Mouse (Mus musculus) heart, postnatal 0 days (tissue): Measurements from ENCODE around the gene Saa3. TPM values are rescaled to one million over a fixed set of nuclear protein-coding genes. Genes with fewer than 3 reads are reported as not detected.

Experiments used
- ATAC-seq: fragments of 200-750 bp; cut with Nextera tagmentation; 2 replicates; pipeline ENCODE4 v1.8.0; 2017; ENCODE audit warnings: low read depth, moderate number of reproducible peaks, moderate library complexity; ENCODE audit not compliant: insufficient read depth
- DNase-seq: peaks from one replicate; pipeline ENCODE4 v3.0.0-alpha.2; 2016; ENCODE audit warnings: low spot score
- H3K27ac ChIP-seq: fragments of 300-500 bp; sonication (generic); 2 replicates; pipeline ENCODE4 v1.5.1; 2014; ENCODE audit warnings: low read depth, mild to moderate bottlenecking
- H3K27me3 ChIP-seq: fragments of 300-500 bp; sonication (generic); 2 replicates; pipeline ENCODE4 v1.6.1; 2014; ENCODE audit warnings: low read length, mixed read lengths; ENCODE audit not compliant: control insufficient read depth, insufficient read depth
- H3K36me3 ChIP-seq: fragments of 300-500 bp; sonication (generic); replicated peaks from 2 replicates; pipeline ENCODE4 v1.6.1; 2014; ENCODE audit warnings: low read length, mixed read lengths; ENCODE audit not compliant: control insufficient read depth, insufficient read depth
- H3K4me1 ChIP-seq: fragments of 300-500 bp; sonication (generic); 2 replicates; pipeline ENCODE4 v1.6.1; 2014; ENCODE audit warnings: antibody characterized with exemption; ENCODE audit not compliant: control insufficient read depth, insufficient read depth
- H3K4me2 ChIP-seq: fragments of 300-500 bp; sonication (generic); 2 replicates; pipeline ENCODE4 v1.6.1; 2014; ENCODE audit warnings: low read depth, mild to moderate bottlenecking, low read length, moderate library complexity
- H3K4me3 ChIP-seq: fragments of 300-500 bp; sonication (generic); 2 replicates; pipeline ENCODE4 v1.5.1; 2014; ENCODE audit warnings: low read depth, low read length
- H3K9ac ChIP-seq: fragments of 300-500 bp; sonication (generic); replicated peaks from 2 replicates; pipeline ENCODE4 v1.6.1; 2014; ENCODE audit warnings: low read depth, low read length, mixed read lengths
- H3K9me3 ChIP-seq: fragments of 300-500 bp; sonication (generic); replicated peaks from 2 replicates; pipeline ENCODE4 v1.6.1; 2016; ENCODE audit warnings: low read length; ENCODE audit not compliant: control insufficient read depth
- CTCF ChIP-seq: IDR thresholded peaks from 2 replicates; pipeline ENCODE4 v1.5.1; 2016; ENCODE audit warnings: antibody characterized with exemption, control low read depth, low read depth
- EP300 ChIP-seq: IDR thresholded peaks from 2 replicates; pipeline ENCODE4 v1.6.1; 2016; ENCODE audit warnings: antibody characterized with exemption, low read depth
- WGBS: fragments of 180-500 bp; shearing (Covaris S2); extraction: QIAGEN DNeasy Blood & Tissue Kit; methylation state at CpG from one replicate; pipeline ENCODE4 v1.1.7; 2014; 5-methylcytosine and 5-hydroxymethylcytosine counted together
- polyA plus RNA-seq: library from polyadenylated mRNA; unstranded; fragments of >200 nt; fragmentation: Nextera tagmentation; extraction: Ambion mirVana; gene quantifications from 2 replicates; pipeline ENCODE4 v1.2.1, GENCODE M21; 2015
- total RNA-seq: library from RNA; depleted of rRNA; stranded (reverse); fragments of >200 nt; gene quantifications from 2 replicates; pipeline ENCODE4 v1.2.3, GENCODE M21; 2014; ENCODE audit warnings: low replicate concordance; rRNA removed

Saa3 gene
- total RNA-seq (not detected in 2 replicates), polyA plus RNA-seq (0.29 and 0.36 TPM in 2 replicates)

GRCm38 (mm10) chr7:46715600-46715999 is at the start of gene Saa3:
TSS of gene Saa3 (minus strand) at chr7:46715700.
- H3K27me3 ChIP-seq: 0 out of 2 replicates have a peak, but pooled peaks cover 4% of the 10 kb centered on the region
- H3K4me3 ChIP-seq: no peak within 1 kb of the TSS
- ATAC-seq (no peak), DNase-seq (no peak)
- H3K4me2 ChIP-seq: no peak within 1 kb of the TSS
- no peaks in the 10 kb centered on the region for H3K9me3 ChIP-seq
- 81% methylated on average over 5 of the region's 5 CpGs for WGBS
- no peaks in the 10 kb centered on the region for H3K36me3 ChIP-seq
- no peaks in the 10 kb centered on the region for H3K4me1 ChIP-seq
- no peak for TF ChIP-seq EP300
- TF ChIP-seq CTCF: no peak
- H3K9ac ChIP-seq: no peak within 1 kb of the TSS
- H3K27ac ChIP-seq: no peak within 1 kb of the TSS

GRCm38 (mm10) chr7:46764672-46765071 is 49.2 kb upstream of the Saa3 start:
- Histone ChIP-seq H3K27me3 (no peaks in the 10 kb centered on the region), H3K4me2 (no peak overlapping the region), H3K4me1 (no peaks in the 10 kb centered on the region), H3K9me3 (no peaks in the 10 kb centered on the region), H3K4me3 (no peak overlapping the region), H3K36me3 (peaks cover 83% of the 10 kb centered on the region), H3K27ac (no peak overlapping the region), H3K9ac (no peak overlapping the region)
- TF ChIP-seq EP300: no peak
- TF ChIP-seq CTCF: no peak
- DNase-seq (no peak), ATAC-seq (no peak)
- 84% methylated on average over 8 of the region's 8 CpGs for WGBS

DNA sequence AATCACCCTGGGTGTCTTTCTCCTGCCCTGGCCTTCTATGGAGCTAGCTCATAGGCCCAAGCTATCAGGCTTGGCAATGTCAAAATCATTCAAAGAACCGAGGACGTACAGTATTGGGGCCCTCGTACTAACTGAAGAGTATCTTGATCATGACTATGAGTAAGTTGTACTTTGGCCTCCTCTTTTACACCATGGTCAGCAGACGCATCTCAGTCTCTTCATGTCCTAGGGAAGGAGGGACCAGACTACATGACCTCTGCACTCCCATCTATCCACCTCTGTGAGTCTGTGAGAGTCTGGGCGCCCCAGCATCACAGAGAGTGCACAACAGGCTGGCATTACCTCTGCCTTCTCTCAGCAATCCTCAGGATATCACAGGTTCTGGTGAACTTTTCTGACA is 47.1 kb upstream of the Saa3 start:
- ATAC-seq (no peak), DNase-seq (no peak)
- no peak for TF ChIP-seq EP300
- no peak for TF ChIP-seq CTCF
- Histone ChIP-seq H3K9me3 (no peaks in the 10 kb centered on the region), H3K27me3 (no peaks in the 10 kb centered on the region), H3K4me2 (no peak overlapping the region), H3K36me3 (peaks cover 63% of the 10 kb centered on the region), H3K4me3 (no peak overlapping the region), H3K27ac (no peak overlapping the region), H3K9ac (no peak overlapping the region), H3K4me1 (no peaks in the 10 kb centered on the region)
- WGBS: 92% methylated on average over 5 of the region's 5 CpGs

DNA sequence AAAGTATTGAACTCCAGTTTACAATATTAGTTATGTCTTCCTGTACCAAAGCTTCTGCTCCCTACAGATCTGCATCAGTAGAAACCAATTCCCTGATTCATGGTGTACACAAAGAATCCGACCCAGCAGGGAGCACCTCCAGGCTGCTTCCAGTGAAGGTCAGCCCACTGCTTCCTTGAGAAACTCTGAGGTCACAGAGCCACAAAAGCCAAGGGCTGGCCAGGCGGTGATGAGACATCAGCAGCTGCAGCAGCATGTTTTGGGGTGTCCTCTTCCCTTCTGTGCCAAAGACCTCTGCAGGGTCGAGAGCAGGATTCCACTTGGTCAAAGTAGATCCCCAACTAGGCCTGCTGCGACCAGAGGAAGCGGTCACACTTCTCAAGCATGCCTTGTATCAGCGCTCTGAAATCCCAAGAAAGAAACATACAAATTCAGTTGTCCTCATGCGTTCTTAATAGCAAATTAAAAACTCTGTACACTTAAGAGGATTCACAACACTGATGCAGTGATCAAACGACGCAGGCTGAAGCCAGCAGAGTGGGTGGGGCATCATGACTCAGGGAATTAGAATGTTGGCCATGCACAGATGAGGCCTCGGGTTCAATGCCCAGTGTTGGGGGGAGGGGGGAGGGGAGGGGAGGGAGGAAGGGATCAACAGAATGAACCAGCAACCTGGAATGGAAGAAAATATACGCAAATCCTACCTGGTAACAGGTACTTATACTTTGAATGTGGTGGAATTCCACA is 45.7 kb upstream of the Saa3 start:
- 74% methylated on average over 11 of the region's 11 CpGs for WGBS
- TF ChIP-seq CTCF: no peak
- Histone ChIP-seq H3K9ac (no peak overlapping the region), H3K4me3 (no peak overlapping the region), H3K4me2 (no peak overlapping the region), H3K9me3 (no peaks in the 10 kb centered on the region), H3K27me3 (no peaks in the 10 kb centered on the region), H3K4me1 (no peaks in the 10 kb centered on the region), H3K36me3 (peaks cover 57% of the 10 kb centered on the region), H3K27ac (no peak overlapping the region)
- DNase-seq (no peak), ATAC-seq (no peak)

DNA sequence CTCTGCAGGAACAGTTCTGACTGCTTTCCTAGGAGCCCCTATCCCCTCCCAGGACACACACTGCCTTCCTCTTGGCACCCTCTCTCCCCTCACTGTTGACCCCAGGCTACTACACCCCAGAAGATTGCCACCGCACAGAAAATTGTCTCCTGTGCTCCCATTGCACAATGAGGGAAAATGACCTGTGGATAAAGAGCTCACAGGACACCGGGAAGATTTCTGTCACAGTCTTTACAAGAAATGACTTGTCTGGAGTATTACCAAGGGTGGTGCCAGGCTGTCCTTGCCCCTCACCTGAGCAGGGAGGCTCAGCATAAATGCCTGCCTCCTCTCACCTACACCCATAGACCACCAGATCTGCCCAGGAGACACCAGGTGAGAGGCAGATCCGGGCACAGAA is 36.0 kb upstream of the Saa3 start, which contains the start of gene Saa2:
Gene Saa2 (plus strand): TSS at position 301 of the 400 bp plus-strand sequence.
- no peak within 1 kb of the TSS for H3K27ac ChIP-seq
- no peak within 1 kb of the TSS for H3K4me3 ChIP-seq
- no peaks in the 10 kb centered on the region for H3K27me3 ChIP-seq
- H3K9ac ChIP-seq: no peak within 1 kb of the TSS
- H3K9me3 ChIP-seq: no peaks in the 10 kb centered on the region
- no peaks in the 10 kb centered on the region for H3K4me1 ChIP-seq
- TF ChIP-seq EP300 (no peak), CTCF (no peak)
- DNase-seq (no peak), ATAC-seq (no peak)
- no peak within 1 kb of the TSS for H3K4me2 ChIP-seq
- no peaks in the 10 kb centered on the region for H3K36me3 ChIP-seq
- WGBS: 63% methylated on average over 3 of the region's 3 CpGs

DNA sequence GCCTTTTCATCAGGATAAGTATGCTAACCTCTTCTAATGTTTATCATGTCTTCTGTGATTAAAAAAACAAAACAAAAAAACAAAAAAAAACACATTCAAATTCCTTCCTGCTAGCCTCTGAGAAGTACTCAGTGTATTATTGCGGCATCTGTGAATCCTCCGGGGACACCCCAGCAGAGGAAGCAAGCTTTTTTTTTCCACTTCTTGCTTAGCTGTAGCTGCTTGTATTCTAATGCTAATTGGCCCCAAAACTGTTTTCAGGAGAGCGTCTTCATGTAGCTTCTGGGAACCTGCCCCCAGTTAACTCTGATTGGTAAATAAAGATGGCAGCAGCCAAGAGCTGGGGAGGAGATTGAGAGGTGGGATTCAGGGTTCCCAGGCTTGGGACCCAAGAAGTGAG is 33.0 kb upstream of the Saa3 start:
- ATAC-seq: no peak
- H3K9ac ChIP-seq: no peak overlapping the region
- DNase-seq: peak; percentile 12
- no peak overlapping the region for H3K4me2 ChIP-seq
- TF ChIP-seq CTCF (no peak), EP300 (no peak)
- H3K4me3 ChIP-seq: no peak overlapping the region
- 53% methylated on average over 3 of the region's 3 CpGs for WGBS
- H3K9me3 ChIP-seq: no peaks in the 10 kb centered on the region
- no peaks in the 10 kb centered on the region for H3K27me3 ChIP-seq
- H3K36me3 ChIP-seq: no peaks in the 10 kb centered on the region
- H3K4me1 ChIP-seq: no peaks in the 10 kb centered on the region
- no peak overlapping the region for H3K27ac ChIP-seq
